Mouse (Mus musculus) heart, postnatal 14 days (tissue): Measurements from ENCODE around the gene Olfr538. TPM values are rescaled to one million over a fixed set of nuclear protein-coding genes. Genes with fewer than 3 reads are reported as not detected.
"Not testable (repeated sequence)": the region's sequence is repeated elsewhere in the genome, so short reads cannot be mapped to it uniquely, and the experiment has no call there.

Experiments used
- DNase-seq, 2 experiments: peaks; one replicate each; pipeline ENCODE4 v3.0.0; 2021 to 2022
- intact Hi-C: fragments of 180-260 bp; cut with DNase I; formaldehyde crosslinking; loops from one replicate; pipeline ENCODE4 v1.15.1; 2025
- long read RNA-seq, 2 experiments: library from polyadenylated mRNA; stranded (forward); transcript quantifications; one replicate each; pipeline ENCODE4 v2.0.0; 2021
- total RNA-seq, 2 experiments: library from RNA; stranded (reverse); gene quantifications; 2 replicates each; pipeline ENCODE4 v1.2.3; 2021

Gene Olfr538
- not detected for total RNA-seq
- long read RNA-seq, experiment 1, result 0 reads
- long read RNA-seq, experiment 2, result 0 reads

GRCm38 (mm10) chr7:140567586-140567985 is at the start of gene Olfr538:
Olfr538 (plus strand) TSS chr7:140567886.
- no peak for DNase-seq
- intact Hi-C loops, result no loop called here

- DNase-seq, result no peak
- intact Hi-C loops, result no loop called here
Observed at GRCm38 (mm10) chr7:140539746-140540145, 27.9 kb upstream of the Olfr538 start.

- DNase-seq, intact Hi-C loops: not testable (repeated sequence)
Observed at GRCm38 (mm10) chr7:140600969-140601368, 33.3 kb downstream of the Olfr538 start, which contains the start of gene Olfr46. Olfr46 (plus strand) TSS chr7:140601269.

Other genes starting within 250 kb of the Olfr538 start
- not detected for gene Olfr525, start 247.0 kb upstream of the Olfr538 start, total RNA-seq
- gene Olfr527, start 233.9 kb upstream of the Olfr538 start, total RNA-seq, result not detected
- not detected for gene Olfr60, start 206.2 kb upstream of the Olfr538 start, total RNA-seq
- not detected for gene Olfr530, start 191.6 kb upstream of the Olfr538 start, total RNA-seq
- not detected for gene Olfr531, start 165.0 kb upstream of the Olfr538 start, total RNA-seq
- gene Olfr532, start 146.2 kb upstream of the Olfr538 start, total RNA-seq, result not detected
- gene Olfr533, start 104.5 kb upstream of the Olfr538 start, total RNA-seq, result not detected
- gene Olfr535, start 83.7 kb upstream of the Olfr538 start, total RNA-seq, result not detected
- gene Olfr536, start 60.5 kb upstream of the Olfr538 start, total RNA-seq, result not detected
- gene Olfr46, start 33.4 kb downstream of the Olfr538 start, total RNA-seq, result not detected
- gene Olfr61, start 61.1 kb downstream of the Olfr538 start, total RNA-seq, result not detected
- not detected for gene Olfr53, start 78.6 kb downstream of the Olfr538 start, total RNA-seq
- gene Olfr539, start 92.0 kb downstream of the Olfr538 start, total RNA-seq, result not detected
- gene Olfr45, start 114.1 kb downstream of the Olfr538 start, total RNA-seq, result not detected
- not detected for gene Olfr541, start 129.4 kb downstream of the Olfr538 start, total RNA-seq
- 1 to 10 TPM in 1 of 2 experiments, under 1 TPM in 1; 0.93 to 5.7 TPM for gene Cyp2e1, start 195.9 kb downstream of the Olfr538 start, total RNA-seq
- gene Syce1, start 220.0 kb downstream of the Olfr538 start, total RNA-seq, result not detected